Mouse (Mus musculus) liver, embryonic 12.5 days (tissue): ENCODE results near the gene Ppp1r21. TPM values are rescaled to one million over a fixed set of nuclear protein-coding genes. Genes with fewer than 3 reads are reported as not detected.
A peak's percentile ranks its signal among the peaks of the same experiment; 100 is the strongest.

Source experiments
- ATAC-seq: fragments of 200-750 bp; cut with Nextera tagmentation; 2 replicates; pipeline ENCODE4 v1.8.0; 2017; ENCODE audit warnings: moderate number of reproducible peaks, mild to moderate bottlenecking, moderate library complexity
- H3K27ac ChIP-seq: fragments of 300-500 bp; sonication (generic); 2 replicates; pipeline ENCODE4 v1.5.1; 2016; ENCODE audit warnings: mild to moderate bottlenecking
- H3K27me3 ChIP-seq: fragments of 300-500 bp; sonication (generic); replicated peaks from 2 replicates; pipeline ENCODE4 v1.6.1; 2016; ENCODE audit warnings: mild to moderate bottlenecking, moderate library complexity
- H3K36me3 ChIP-seq: fragments of 300-500 bp; sonication (generic); 2 replicates; pipeline ENCODE4 v1.6.1; 2016; ENCODE audit warnings: mild to moderate bottlenecking, moderate library complexity
- H3K4me1 ChIP-seq: fragments of 300-500 bp; sonication (generic); 2 replicates; pipeline ENCODE4 v1.6.1; 2016
- H3K4me2 ChIP-seq: fragments of 300-500 bp; sonication (generic); 2 replicates; pipeline ENCODE4 v1.6.1; 2016; ENCODE audit warnings: mild to moderate bottlenecking, moderate library complexity
- H3K4me3 ChIP-seq: fragments of 300-500 bp; sonication (generic); 2 replicates; pipeline ENCODE4 v1.5.1; 2016; ENCODE audit warnings: mild to moderate bottlenecking, moderate library complexity
- H3K9ac ChIP-seq: fragments of 300-500 bp; sonication (generic); 2 replicates; pipeline ENCODE4 v1.6.1; 2016; ENCODE audit warnings: mild to moderate bottlenecking, moderate library complexity
- H3K9me3 ChIP-seq: fragments of 300-500 bp; sonication (generic); replicated peaks from 2 replicates; pipeline ENCODE4 v1.6.1; 2016; ENCODE audit warnings: mild to moderate bottlenecking, moderate library complexity
- WGBS: fragments of 180-500 bp; shearing (Covaris S2); methylation state at CpG from one replicate; pipeline ENCODE4 v1.1.7; 2016; ENCODE audit not compliant: insufficient replicate concordance; 5-methylcytosine and 5-hydroxymethylcytosine counted together
- polyA plus RNA-seq: library from polyadenylated mRNA; unstranded; fragments of >200 nt; fragmentation: Nextera tagmentation; extraction: Ambion mirVana; gene quantifications from 2 replicates; pipeline ENCODE4 v1.2.1, GENCODE M21; 2016

Gene Ppp1r21
- polyA plus RNA-seq, 1 experiment from 2014 or later, result 8.8 TPM

- no peaks in the 10 kb centered on the region for H3K9me3 ChIP-seq
- no peak; the same call in 1 of the 2 replicates for ATAC-seq
- no peak overlapping the region for H3K4me2 ChIP-seq
- peaks cover 20% of the 10 kb centered on the region for H3K36me3 ChIP-seq
- H3K4me3 ChIP-seq, result no peak overlapping the region
- no peaks in the 10 kb centered on the region for H3K4me1 ChIP-seq
- 61% methylated on average over 5 of the region's 5 CpGs for WGBS
- no peak overlapping the region for H3K9ac ChIP-seq
- H3K27ac ChIP-seq, result no peak overlapping the region
- H3K27me3 ChIP-seq, result no peaks in the 10 kb centered on the region
Measured at GRCm38 (mm10) chr17:88498090-88498682, 31.7 kb upstream of the Ppp1r21 start.

GRCm38 (mm10) chr17:88504056-88504455 is 25.9 kb upstream of the Ppp1r21 start:
- no peaks in the 10 kb centered on the region; the same call in 1 of the 2 replicates for H3K27me3 ChIP-seq
- 83% methylated on average over 13 of the region's 13 CpGs for WGBS
- H3K27ac ChIP-seq, result no peak overlapping the region
- H3K4me3 ChIP-seq, result no peak overlapping the region
- no peak overlapping the region for H3K4me2 ChIP-seq
- H3K4me1 ChIP-seq, result peaks cover 14% of the 10 kb centered on the region; the same call in 1 of the 2 replicates
- H3K36me3 ChIP-seq, result peaks cover 7% of the 10 kb centered on the region; the same call in 1 of the 2 replicates
- no peak overlapping the region for H3K9ac ChIP-seq
- no peak for ATAC-seq
- H3K9me3 ChIP-seq, result no peaks in the 10 kb centered on the region

- Histone ChIP-seq H3K27ac (no peak overlapping the region), H3K4me1 (peaks cover 18% of the 10 kb centered on the region; the same call in 1 of the 2 replicates), H3K27me3 (no peaks in the 10 kb centered on the region; the same call in 1 of the 2 replicates), H3K4me3 (no peak overlapping the region), H3K9ac (no peak overlapping the region), H3K9me3 (no peaks in the 10 kb centered on the region), H3K4me2 (no peak overlapping the region), H3K36me3 (no peaks in the 10 kb centered on the region)
- 48% methylated on average over 10 of the region's 10 CpGs for WGBS
- no peak for ATAC-seq
Measured at GRCm38 (mm10) chr17:88505275-88505723, 24.6 kb upstream of the Ppp1r21 start.

GRCm38 (mm10) chr17:88505941-88506340 is 24.0 kb upstream of the Ppp1r21 start:
- WGBS, result 85% methylated on average over 15 of the region's 15 CpGs
- Histone ChIP-seq H3K9me3 (no peaks in the 10 kb centered on the region), H3K4me2 (no peak overlapping the region), H3K36me3 (no peaks in the 10 kb centered on the region), H3K4me1 (peaks cover 19% of the 10 kb centered on the region; the same call in 1 of the 2 replicates), H3K27me3 (no peaks in the 10 kb centered on the region; the same call in 1 of the 2 replicates), H3K9ac (no peak overlapping the region), H3K27ac (no peak overlapping the region), H3K4me3 (no peak overlapping the region)
- ATAC-seq, result no peak

- 67% methylated on average over 10 of the region's 10 CpGs for WGBS
- Histone ChIP-seq H3K4me3 (no peak overlapping the region), H3K27ac (no peak overlapping the region), H3K36me3 (no peaks in the 10 kb centered on the region), H3K9me3 (no peaks in the 10 kb centered on the region), H3K9ac (no peak overlapping the region), H3K4me2 (no peak overlapping the region), H3K4me1 (peaks cover 22% of the 10 kb centered on the region; the same call in 1 of the 2 replicates), H3K27me3 (no peaks in the 10 kb centered on the region; the same call in 1 of the 2 replicates)
- ATAC-seq, result no peak
Measured at GRCm38 (mm10) chr17:88507376-88507775, 22.5 kb upstream of the Ppp1r21 start.

- Histone ChIP-seq H3K4me3 (no peak overlapping the region), H3K27me3 (no peaks in the 10 kb centered on the region; the same call in 1 of the 2 replicates), H3K36me3 (no peaks in the 10 kb centered on the region), H3K9ac (no peak overlapping the region), H3K4me1 (peaks cover 22% of the 10 kb centered on the region; the same call in 1 of the 2 replicates), H3K9me3 (no peaks in the 10 kb centered on the region), H3K27ac (no peak overlapping the region), H3K4me2 (peak overlapping the region; percentile 27)
- peak; percentile 61 for ATAC-seq
- 31% methylated on average over 12 of the region's 12 CpGs for WGBS
Measured at GRCm38 (mm10) chr17:88508846-88509508, 20.9 kb upstream of the Ppp1r21 start.

- Histone ChIP-seq H3K27ac (no peak overlapping the region), H3K4me2 (no peak overlapping the region), H3K36me3 (no peaks in the 10 kb centered on the region), H3K27me3 (no peaks in the 10 kb centered on the region; the same call in 1 of the 2 replicates), H3K4me1 (peaks cover 22% of the 10 kb centered on the region; the same call in 1 of the 2 replicates), H3K9ac (no peak overlapping the region), H3K4me3 (no peak overlapping the region), H3K9me3 (no peaks in the 10 kb centered on the region)
- ATAC-seq, result no peak
- 42% methylated on average over 3 of the region's 3 CpGs for WGBS
Measured at GRCm38 (mm10) chr17:88509999-88510398, 19.9 kb upstream of the Ppp1r21 start.

GRCm38 (mm10) chr17:88511095-88511551 is 18.8 kb upstream of the Ppp1r21 start:
- H3K27ac ChIP-seq, result no peak overlapping the region
- no peaks in the 10 kb centered on the region for H3K36me3 ChIP-seq
- ATAC-seq, result peak; percentile 44; the same call in 1 of the 2 replicates
- no peak overlapping the region for H3K4me3 ChIP-seq
- 21% methylated on average over 10 of the region's 10 CpGs for WGBS
- H3K9ac ChIP-seq, result no peak overlapping the region
- peaks cover 16% of the 10 kb centered on the region; the same call in 1 of the 2 replicates for H3K4me1 ChIP-seq
- H3K27me3 ChIP-seq, result no peaks in the 10 kb centered on the region; the same call in 1 of the 2 replicates
- no peak overlapping the region for H3K4me2 ChIP-seq
- no peaks in the 10 kb centered on the region for H3K9me3 ChIP-seq

GRCm38 (mm10) chr17:88516477-88516876 is 13.4 kb upstream of the Ppp1r21 start:
- Histone ChIP-seq H3K4me2 (no peak overlapping the region), H3K27ac (no peak overlapping the region), H3K4me1 (no peaks in the 10 kb centered on the region), H3K27me3 (0 out of 2 replicates have a peak, but pooled peaks cover 8% of the 10 kb centered on the region), H3K36me3 (no peaks in the 10 kb centered on the region), H3K4me3 (no peak overlapping the region), H3K9ac (no peak overlapping the region), H3K9me3 (no peaks in the 10 kb centered on the region)
- no peak for ATAC-seq
- 55% methylated on average over 7 of the region's 7 CpGs for WGBS

GRCm38 (mm10) chr17:88527781-88528180 is 2.1 kb upstream of the Ppp1r21 start:
- Histone ChIP-seq H3K27me3 (peaks cover 11% of the 10 kb centered on the region; the same call in 1 of the 2 replicates), H3K4me1 (peaks cover 22% of the 10 kb centered on the region), H3K9ac (no peak overlapping the region), H3K36me3 (no peaks in the 10 kb centered on the region), H3K27ac (no peak overlapping the region), H3K9me3 (no peaks in the 10 kb centered on the region), H3K4me2 (no peak overlapping the region), H3K4me3 (no peak overlapping the region)
- WGBS, result 27% methylated on average over 2 of the region's 2 CpGs
- ATAC-seq, result no peak

GRCm38 (mm10) chr17:88530236-88530619 is 310 bp downstream of the Ppp1r21 start:
- H3K36me3 ChIP-seq, result no peaks in the 10 kb centered on the region
- 0 out of 2 replicates have a peak, but pooled peaks cover 3% of the 10 kb centered on the region for H3K27me3 ChIP-seq
- H3K4me1 ChIP-seq, result peaks cover 22% of the 10 kb centered on the region
- no peaks in the 10 kb centered on the region for H3K9me3 ChIP-seq
- WGBS, result 0% methylated on average over 14 of the region's 14 CpGs
- H3K27ac ChIP-seq, result peak overlapping the region; percentile 69
- ATAC-seq, result peak; percentile 71
- peak overlapping the region; percentile 85 for H3K4me3 ChIP-seq
- H3K9ac ChIP-seq, result peak overlapping the region; percentile 84
- H3K4me2 ChIP-seq, result peak overlapping the region; percentile 95

- Histone ChIP-seq H3K27me3 (0 out of 2 replicates have a peak, but pooled peaks cover 2% of the 10 kb centered on the region), H3K4me3 (peak overlapping the region; percentile 85), H3K4me1 (peaks cover 22% of the 10 kb centered on the region), H3K36me3 (no peaks in the 10 kb centered on the region), H3K9me3 (no peaks in the 10 kb centered on the region), H3K4me2 (peak overlapping the region; percentile 95), H3K27ac (no peak overlapping the region), H3K9ac (peak overlapping the region; percentile 84)
- 12% methylated on average over 11 of the region's 11 CpGs for WGBS
- no peak for ATAC-seq
Measured at GRCm38 (mm10) chr17:88530667-88531066, 749 bp downstream of the Ppp1r21 start.
